Mouse (Mus musculus) adrenal gland, postnatal 14 days (tissue): ENCODE measurements at regions not wholly inside any gene's neighbourhood (a gene's known extent, or its start where the extent isn't known, plus 50 kb on each side); places are given as distances from the start of the nearest gene placed in this dataset.
"Not testable (repeated sequence)": the region's sequence is repeated elsewhere in the genome, so short reads cannot be mapped to it uniquely, and the experiment has no call there.

Experiments
- DNase-seq: peaks from one replicate; pipeline ENCODE4 v3.0.0; 2021; ENCODE audit warnings: mixed read lengths

DNA sequence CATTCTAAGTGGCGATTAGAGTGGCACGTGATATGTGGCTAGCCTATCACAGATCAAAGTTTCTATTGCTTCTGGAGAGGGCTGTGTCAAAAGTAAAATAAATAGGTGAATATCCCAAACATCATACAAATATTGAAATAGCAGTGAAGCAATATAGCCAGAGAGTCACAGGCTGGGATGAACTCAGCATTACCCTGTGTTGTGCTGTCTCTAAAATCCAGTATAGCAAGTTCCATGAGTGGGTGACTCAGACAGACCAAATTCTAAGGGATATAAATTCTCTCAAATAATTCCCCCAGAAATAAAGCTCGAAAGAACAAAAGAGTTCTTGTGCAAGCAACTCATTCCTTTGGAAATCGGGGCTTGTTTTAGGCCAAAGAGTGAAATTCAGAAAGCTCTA is 943.2 kb downstream of the Diaph3 start:
- no peak for DNase-seq

DNA sequence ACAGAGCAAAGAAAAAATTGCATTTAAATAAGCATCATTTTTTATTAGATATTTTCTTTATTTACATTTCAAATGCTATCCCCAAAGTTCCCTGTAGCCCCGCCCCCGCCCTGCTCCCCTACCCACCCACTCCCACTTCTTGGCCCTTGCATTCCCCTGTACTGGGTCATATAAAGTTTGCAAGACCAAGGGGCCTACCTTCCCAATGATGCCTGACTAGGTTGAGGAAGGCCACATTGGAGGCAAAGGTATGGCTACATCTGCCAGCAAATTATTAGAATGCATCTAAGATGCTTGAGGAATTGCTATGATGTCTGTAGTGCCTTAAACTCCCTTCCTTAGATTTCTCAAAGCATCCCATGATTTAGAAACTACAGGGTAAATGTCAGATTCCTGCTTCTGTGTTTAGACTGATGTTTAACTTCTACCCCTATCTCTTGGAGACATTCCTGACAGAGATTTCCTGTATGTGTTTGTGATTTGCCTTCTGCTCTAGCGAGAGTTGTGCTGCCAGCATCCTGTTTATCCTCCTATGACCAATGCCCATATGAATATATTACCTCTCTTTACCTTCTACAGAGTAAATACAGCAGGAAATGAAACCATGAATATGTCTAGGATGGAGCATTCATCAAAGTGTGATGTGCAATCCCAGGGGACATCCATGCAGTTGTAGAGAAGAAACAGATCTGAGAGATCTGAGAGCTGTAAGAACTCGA is 956.2 kb downstream of the Diaph3 start:
- no peak for DNase-seq

- no peak for DNase-seq
Measured at GRCm38 (mm10) chr14:86178517-86178916, 962.5 kb downstream of the Diaph3 start.

- no peak for DNase-seq
Measured at GRCm38 (mm10) chr14:86171118-86171517, 969.9 kb downstream of the Diaph3 start.

- no peak for DNase-seq
Measured at GRCm38 (mm10) chr14:86159151-86159550, 981.9 kb downstream of the Diaph3 start.

DNA sequence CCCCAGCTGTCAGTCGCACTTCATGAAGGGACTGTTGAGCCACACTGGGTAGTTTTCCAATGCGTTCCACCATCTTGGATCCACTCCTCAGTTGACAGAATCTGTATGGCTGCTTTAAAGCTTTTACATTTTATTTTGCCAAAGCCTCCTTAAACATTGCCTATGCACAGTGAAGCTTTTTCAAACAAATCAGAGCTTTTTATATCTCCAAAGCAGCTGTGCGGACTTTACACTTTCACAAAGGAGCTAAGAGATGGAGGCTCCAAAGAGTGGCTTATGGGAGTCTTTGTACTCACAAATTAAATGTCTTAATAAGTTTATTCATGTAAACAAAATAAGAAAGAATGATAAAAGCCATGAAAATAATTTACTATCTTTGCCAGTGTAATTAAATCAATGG is 986.3 kb downstream of the Diaph3 start:
- no peak for DNase-seq

- DNase-seq = no peak
Measured at GRCm38 (mm10) chr14:86151276-86151675, 989.8 kb downstream of the Diaph3 start.

- DNase-seq = no peak
Measured at GRCm38 (mm10) chr14:86150329-86150866, 990.6 kb downstream of the Diaph3 start.

DNA sequence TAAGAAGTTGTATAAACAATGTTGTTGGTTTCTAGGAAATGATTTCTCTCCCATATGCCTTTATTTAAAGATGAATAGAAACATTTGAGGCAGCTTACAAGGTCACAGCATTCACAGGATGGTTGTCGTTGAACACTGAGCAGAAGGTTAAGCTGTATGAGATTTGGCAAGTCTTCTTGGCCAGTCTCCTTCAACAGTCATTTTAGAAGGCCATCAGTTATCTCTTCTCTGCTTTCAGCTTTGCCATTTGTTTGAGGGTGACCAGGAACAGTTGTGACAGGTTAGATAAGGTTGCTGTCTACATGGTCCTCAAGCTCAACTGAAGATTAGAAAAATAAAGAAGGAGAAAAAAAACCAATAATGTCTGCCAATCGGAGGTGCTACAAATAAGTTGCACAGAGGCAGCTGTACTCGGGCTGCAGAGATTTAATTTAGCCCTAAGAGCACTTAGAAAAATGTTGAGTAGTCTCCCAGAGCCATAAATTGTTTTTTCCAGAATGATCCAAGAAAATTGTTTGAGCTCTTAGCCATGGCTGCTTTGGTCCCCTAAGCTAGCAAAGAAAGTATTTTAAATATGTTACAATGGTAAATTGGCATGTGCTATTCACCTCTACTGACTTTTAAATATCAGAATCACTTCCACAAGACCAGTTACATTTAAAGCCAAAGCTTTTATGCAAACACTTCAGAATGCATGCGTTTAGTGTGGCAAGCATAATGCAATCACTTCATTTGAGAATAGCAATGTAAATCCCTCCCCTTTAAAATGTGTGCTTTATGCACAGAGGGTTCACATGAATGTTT is 1025.6 kb downstream of the Diaph3 start:
- no peak for DNase-seq

DNA sequence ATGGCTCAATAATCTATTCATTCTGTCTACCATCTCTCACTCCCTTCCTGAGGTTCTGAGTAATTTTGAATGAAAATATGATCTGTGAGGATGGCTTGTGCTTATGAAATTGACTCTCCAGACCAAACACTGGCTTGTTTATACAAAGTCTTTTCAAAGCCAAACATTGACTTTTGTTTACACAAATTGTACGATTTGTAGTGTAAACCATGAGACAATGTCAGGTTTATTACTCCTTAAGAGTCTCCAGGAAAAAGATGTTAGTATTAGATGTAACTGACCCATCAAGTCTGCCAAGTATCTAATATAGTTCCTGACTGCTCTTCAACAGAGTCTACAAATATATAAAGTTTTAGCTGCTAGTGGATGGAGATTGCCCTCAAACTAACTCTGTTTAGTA is 1039.5 kb downstream of the Diaph3 start:
- DNase-seq = no peak

- DNase-seq = no peak
Measured at GRCm38 (mm10) chr14:86070313-86071100, 1070.5 kb downstream of the Diaph3 start.

- DNase-seq = no peak
Measured at GRCm38 (mm10) chr14:86069329-86069728, 1071.7 kb downstream of the Diaph3 start.

GRCm38 (mm10) chr14:86067743-86068142 is 1073.3 kb downstream of the Diaph3 start:
- no peak for DNase-seq

DNA sequence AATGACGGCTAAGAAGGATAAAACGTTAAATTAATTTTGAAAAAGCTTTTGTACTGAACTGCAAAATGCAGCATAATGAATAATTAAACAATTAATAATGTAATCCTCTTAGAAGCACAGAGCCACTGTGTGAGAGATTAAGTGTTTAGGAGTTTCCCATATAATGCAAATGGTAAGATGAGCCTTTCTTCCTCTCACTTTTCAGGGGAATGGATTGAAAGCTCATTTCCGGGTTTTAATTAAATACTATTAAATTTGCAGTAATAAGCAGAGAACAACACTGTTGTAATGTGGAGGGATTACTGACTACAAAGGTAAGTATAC is 1077.5 kb downstream of the Diaph3 start:
- DNase-seq = no peak

- no peak for DNase-seq
Measured at GRCm38 (mm10) chr14:86062885-86063619, 1078.0 kb downstream of the Diaph3 start.

DNA sequence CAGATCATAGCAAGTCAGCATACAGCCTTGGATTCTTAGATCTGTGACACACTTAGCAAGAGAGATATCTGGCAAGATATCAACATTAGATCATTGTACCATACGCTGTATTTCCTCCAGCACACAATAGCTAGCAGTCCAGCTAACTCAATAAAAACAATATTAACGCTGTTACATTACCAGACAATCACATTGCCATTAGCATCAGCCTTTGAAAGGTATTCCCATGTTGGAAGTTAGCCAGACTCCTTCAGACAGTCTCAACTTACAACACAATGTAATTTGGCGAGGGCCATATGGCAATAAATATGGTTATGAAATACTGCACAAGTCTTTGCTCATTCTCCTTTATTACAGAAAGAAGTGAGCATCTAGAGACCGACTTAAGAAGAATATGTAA is 1084.0 kb downstream of the Diaph3 start:
- DNase-seq = no peak

GRCm38 (mm10) chr14:86054668-86055067 is 1086.4 kb downstream of the Diaph3 start:
- DNase-seq = no peak

GRCm38 (mm10) chr14:86029401-86029800 is 1111.6 kb downstream of the Diaph3 start:
- no peak for DNase-seq

- not testable (repeated sequence) for DNase-seq
Measured at GRCm38 (mm10) chr14:86017611-86018010, 1123.4 kb downstream of the Diaph3 start.
